26 mouse cellular contexts compared by ENCODE assay signal in genomic region chr4:109857851-109858250, GRCm38 (mm10).
"Had no signal": no experiment of that assay in that cellular context is flagged by ENCODE, and none has a peak within 500 bp of the region (broad histone marks: within the 10 kb centered on the region; RNA-seq: fewer than 3 reads in every experiment).

No protein-coding gene starts in this region.

- H3K36me3 ChIP-seq: heart, embryonic 10.5 days; intestine, embryonic 15.5 days; kidney, embryonic 15.5 days; limb, embryonic 10.5 days; limb, embryonic 12.5 days; liver, embryonic 15.5 days had no signal

- H3K4me3 ChIP-seq: heart, embryonic 10.5 days; heart, embryonic 12.5 days; intestine, embryonic 15.5 days; kidney, embryonic 15.5 days; layer of hippocampus, adult 2 months; left cerebral cortex, adult 2 months; limb, embryonic 10.5 days; limb, embryonic 12.5 days; liver, embryonic 13.5 days; liver, embryonic 15.5 days had no signal

- H3K9ac ChIP-seq: heart, embryonic 12.5 days; hindbrain, embryonic 14.5 days; intestine, embryonic 15.5 days; kidney, embryonic 15.5 days; limb, embryonic 12.5 days; liver, embryonic 13.5 days; liver, embryonic 15.5 days had no signal

- H3K27ac ChIP-seq: hindbrain, embryonic 14.5 days; intestine, embryonic 15.5 days; kidney, embryonic 15.5 days; kidney, postnatal 0 days; left cerebral cortex, adult 2 months; limb, embryonic 10.5 days; limb, embryonic 12.5 days; liver, embryonic 13.5 days; liver, embryonic 15.5 days had no signal

- H3K9me3 ChIP-seq: heart, embryonic 10.5 days; heart, embryonic 12.5 days; intestine, embryonic 15.5 days; kidney, embryonic 15.5 days; limb, embryonic 10.5 days; limb, embryonic 12.5 days; liver, embryonic 13.5 days; liver, embryonic 15.5 days had no signal

- H3K4me2 ChIP-seq: heart, embryonic 12.5 days; hindbrain, embryonic 14.5 days; intestine, embryonic 15.5 days; kidney, embryonic 15.5 days; limb, embryonic 12.5 days; liver, embryonic 11.5 days; liver, embryonic 13.5 days; liver, embryonic 15.5 days had no signal

- H3K27me3 ChIP-seq: heart, embryonic 12.5 days; intestine, embryonic 15.5 days; kidney, embryonic 15.5 days; limb, embryonic 12.5 days; liver, embryonic 13.5 days; liver, embryonic 15.5 days had no signal

- H3K4me1 ChIP-seq: intestine, embryonic 15.5 days; kidney, embryonic 15.5 days; liver, embryonic 13.5 days; liver, embryonic 15.5 days had no signal

- ATAC-seq: hindbrain, embryonic 16.5 days; inflammation-experienced regulatory T-cells, adult 6 months; intestine, embryonic 15.5 days; intestine, postnatal 0 days had no signal

- DNase-seq: gastrocnemius, postnatal 14 days; gastrocnemius, postnatal 36 days; heart, adult 18-20 months; heart, postnatal 10 days; heart, postnatal 36 days; kidney, adult 18-20 months; kidney, adult 9 months; kidney, postnatal 25 days; kidney, postnatal 4 days; liver; liver, embryonic 13.5 days had no signal
